Mouse (Mus musculus) neutrophil, adult 83 days (primary cell): ENCODE data around the gene Pde2a. TPM values are rescaled to one million over a fixed set of nuclear protein-coding genes. Genes with fewer than 3 reads are reported as not detected.

Experiments
- total RNA-seq, 2 experiments: library from RNA; stranded (reverse); gene quantifications; one replicate each; pipeline ENCODE4 v1.2.4; 2023

Gene Pde2a
- total RNA-seq, result 100 to 1,000 TPM; 155 to 209 TPM

GRCm38 (mm10) chr7:101421529-101421928 is at the start of gene Pde2a:
Pde2a (plus strand) TSS chr7:101421691.

GRCm38 (mm10) chr7:101410267-101410936 is 11.1 kb upstream of the Pde2a start, which contains the start of gene Gm45837:
Gm45837 (plus strand) TSS chr7:101410886.

Other genes with a start within 250 kb of the Pde2a start
- gene Atg16l2, start 119.4 kb upstream of the Pde2a start, total RNA-seq, result 10 to 100 TPM; 62.9 to 63.3 TPM
- gene Stard10, start 104.6 kb upstream of the Pde2a start, total RNA-seq, result 10 to 100 TPM; 19.3 to 26.6 TPM
- 100 to 1,000 TPM; 327 to 393 TPM for gene Arap1, start 73.6 kb upstream of the Pde2a start, total RNA-seq
- gene Gm45837, start 10.8 kb upstream of the Pde2a start, total RNA-seq, result 10 to 100 TPM; 39.3 to 87.1 TPM
- not detected for gene Art2b, start 163.9 kb downstream of the Pde2a start, total RNA-seq
- 10 to 100 TPM; 13.5 to 13.7 TPM for gene Clpb, start 241.9 kb downstream of the Pde2a start, total RNA-seq